Mouse (Mus musculus): ENCODE data around the gene Xpnpep1.

Gene Xpnpep1

DNA sequence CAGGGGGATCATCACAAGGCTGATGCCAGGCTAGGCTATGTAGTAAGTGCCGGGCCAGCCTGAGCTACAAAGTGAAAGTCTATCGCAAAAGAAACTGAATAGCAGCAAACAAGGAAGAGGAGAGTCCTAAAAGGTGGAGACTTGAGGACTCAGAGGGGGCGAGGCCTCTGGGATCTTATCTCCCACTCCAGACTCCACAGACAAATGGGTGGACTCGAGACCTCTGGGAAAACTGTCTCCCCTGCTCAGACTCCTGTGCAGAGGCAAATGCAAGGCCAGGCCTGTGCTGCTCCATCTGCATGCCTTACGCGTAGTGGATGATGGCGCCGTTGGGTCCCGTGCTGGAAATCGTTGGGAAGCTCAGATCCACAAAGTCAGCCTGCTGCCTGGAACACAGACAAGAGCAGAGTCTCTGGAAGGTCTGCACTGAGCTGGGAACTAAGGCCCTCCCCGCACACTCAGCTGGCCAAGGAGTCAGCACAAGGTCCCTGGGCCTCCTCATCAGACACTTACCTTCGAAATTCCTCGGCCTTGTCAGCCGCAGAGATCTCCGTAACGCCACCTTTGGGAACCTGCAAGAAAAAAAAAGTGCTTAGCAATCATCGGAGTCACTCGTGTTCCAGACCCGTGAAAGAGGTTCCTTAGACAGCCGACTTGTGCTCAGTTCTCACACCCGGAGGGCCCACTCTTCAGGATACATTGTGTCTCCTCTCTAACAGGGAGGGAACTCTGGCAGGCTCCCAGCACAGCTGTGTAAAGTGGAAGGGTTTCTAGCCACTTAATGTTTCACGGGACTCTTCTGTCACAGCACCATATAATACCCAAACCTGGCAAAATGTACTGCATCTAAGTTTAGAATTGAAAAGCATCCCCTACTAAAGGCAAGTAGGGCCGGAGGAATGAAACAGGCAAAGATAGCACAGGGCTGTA, 37.6 kb downstream of the Xpnpep1 start:
- no peak for DNase-seq (ENCODE audit: low read depth, low spot score)

DNA sequence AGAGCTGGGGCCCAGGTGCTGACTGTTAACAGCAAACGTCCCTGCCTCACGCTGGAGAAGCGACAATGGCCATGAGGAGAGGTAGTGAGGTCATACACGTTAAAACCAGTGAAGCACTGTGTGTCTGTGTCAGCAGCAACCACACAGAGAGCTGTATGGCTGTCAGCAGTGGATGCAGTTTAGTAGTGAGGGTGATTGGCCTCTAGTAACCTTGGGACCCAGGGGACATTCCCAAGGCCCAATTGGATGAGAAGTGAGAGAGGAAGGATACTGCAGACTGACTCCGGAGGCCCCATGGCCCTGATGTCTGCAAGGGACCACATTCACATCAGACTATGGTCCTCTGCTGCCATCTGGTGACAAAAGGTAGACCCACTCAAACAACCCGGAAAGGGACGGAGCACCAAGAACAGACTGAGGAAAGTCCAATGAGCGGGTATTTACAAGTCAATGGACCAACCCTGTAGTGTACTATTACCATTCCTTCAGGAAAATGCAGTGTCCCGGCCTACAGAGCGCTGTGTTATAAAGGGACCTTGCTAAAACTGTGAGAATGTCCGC, 47.1 kb downstream of the Xpnpep1 start:
- DNase-seq (ENCODE audit: low read depth, low spot score), result peak; percentile 88

DNA sequence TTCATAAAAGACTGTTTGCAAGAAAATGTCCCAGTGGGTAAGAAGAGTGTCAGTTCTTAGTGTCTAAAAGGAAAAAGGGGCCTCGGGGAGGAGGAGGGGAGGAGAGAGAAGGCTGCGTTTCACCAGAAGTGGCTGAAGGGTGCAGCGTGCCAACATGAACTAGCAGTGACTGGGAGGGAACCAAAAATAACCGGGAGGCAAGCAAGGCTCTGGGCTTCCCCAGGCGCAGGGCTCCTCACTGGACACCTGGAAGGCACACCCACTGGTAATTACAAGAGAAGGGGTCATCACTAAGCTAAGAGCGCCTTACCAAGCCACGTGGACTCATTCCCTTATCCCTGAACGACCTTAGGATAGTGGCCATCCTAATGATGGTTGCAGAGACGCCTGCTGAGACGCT, 48.1 kb downstream of the Xpnpep1 start:
- no peak for DNase-seq (ENCODE audit: low read depth, low spot score)

DNA sequence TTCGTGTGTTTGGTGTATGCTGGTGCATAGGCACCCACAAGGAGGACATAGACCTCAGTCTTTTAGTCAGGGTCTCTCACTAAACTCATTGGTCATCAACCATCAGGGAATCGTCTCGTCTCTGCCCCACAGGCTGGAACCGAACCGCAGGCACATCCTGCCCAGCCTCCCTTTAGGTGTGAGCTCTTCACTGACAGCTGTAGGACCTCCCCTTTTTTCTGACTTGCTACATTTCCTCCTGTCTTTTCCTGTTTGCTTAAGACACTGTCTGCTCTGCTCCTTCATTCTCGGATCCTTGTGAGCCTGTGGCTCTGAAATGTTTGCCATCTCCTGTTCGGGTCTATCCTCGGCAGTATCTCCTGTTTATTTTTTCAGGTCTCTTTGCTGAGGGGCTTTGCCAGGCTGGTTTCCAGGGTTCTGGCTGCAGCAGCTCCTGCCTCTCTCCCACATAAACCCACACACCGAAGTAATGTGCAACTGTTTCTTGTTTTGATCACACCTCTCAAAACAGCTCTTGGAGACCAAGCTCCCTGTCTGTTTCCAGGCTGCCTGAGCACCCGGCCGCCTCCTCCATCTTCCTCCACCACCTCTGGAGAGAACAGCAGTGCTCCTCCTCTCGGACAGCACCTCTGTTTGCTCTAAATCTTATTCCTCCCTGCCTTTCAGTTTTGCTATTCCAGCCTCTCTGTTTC, 60.8 kb downstream of the Xpnpep1 start:
- DNase-seq (ENCODE audit: low read depth, low spot score), result no peak

DNA sequence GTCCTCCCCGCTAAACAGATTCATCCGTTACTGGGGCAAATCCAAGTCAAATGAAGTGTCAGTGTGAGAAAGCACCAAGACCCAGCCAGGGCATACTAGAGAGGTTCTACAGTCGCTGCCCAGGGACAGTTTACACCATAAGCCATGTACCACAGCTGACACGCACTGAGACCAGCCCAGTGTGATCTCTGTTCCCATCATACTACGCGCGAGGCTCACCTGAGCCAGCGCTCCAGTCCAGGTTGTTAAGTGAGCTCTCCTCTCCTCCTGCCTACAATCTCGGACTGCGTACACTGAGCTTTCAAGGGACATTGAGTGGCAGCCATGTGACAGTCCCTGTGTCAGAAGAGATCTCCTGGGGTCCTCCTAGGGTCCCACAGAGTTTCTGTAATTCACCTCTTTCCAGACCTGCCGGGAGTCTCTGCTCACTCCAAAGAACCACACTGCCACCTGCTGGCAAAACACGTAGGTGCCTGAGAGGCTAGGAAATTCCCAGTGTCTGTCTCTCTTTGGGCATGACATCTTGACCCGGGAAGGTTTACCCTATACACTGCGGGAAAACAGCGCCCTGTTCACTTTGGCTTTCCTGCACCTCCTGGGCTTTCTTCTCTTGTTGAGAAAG, 64.3 kb downstream of the Xpnpep1 start:
- DNase-seq (ENCODE audit: low read depth, low spot score), result peak; percentile 80

DNA sequence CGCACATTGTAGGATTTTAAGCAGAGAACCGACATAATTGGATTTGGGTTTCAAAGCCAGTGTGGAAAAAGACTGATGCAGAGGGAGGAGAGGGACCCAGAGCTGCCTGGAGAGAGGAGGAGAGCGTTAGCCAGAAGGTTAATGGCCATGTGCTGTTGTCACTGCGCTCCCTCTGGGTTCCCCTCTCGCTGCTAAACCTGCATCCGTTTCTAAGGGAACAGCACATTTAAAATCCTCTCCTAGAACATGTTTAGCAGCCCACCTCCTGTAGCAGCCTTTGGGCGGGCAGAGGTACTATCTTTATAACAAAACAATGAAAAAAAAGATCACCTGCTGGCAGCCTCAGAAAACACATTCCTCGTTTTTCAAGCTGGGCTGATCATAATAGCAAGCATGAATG, 73.7 kb downstream of the Xpnpep1 start:
- DNase-seq (ENCODE audit: low read depth, low spot score), result peak; percentile 25

DNA sequence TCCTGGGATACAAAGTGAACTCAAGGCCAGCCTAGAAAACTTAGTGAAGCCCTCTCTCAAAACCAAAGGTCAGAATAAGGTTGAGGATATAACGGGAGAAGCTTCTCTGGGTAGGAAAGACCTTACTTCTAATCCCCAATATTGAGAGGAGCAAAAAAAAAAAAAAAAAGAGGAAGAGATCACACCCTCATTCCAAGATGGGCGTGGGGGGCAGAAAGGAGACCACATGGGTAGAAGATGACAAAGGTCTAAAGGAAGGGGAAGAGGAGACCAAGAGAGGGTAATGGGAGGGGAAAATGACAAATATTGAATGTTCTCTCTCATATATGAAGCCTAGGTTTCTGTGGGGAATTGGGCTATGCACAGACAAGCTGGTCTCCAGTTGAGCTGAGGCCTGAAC, 77.3 kb downstream of the Xpnpep1 start:
- DNase-seq (ENCODE audit: low read depth, low spot score), result no peak

DNA sequence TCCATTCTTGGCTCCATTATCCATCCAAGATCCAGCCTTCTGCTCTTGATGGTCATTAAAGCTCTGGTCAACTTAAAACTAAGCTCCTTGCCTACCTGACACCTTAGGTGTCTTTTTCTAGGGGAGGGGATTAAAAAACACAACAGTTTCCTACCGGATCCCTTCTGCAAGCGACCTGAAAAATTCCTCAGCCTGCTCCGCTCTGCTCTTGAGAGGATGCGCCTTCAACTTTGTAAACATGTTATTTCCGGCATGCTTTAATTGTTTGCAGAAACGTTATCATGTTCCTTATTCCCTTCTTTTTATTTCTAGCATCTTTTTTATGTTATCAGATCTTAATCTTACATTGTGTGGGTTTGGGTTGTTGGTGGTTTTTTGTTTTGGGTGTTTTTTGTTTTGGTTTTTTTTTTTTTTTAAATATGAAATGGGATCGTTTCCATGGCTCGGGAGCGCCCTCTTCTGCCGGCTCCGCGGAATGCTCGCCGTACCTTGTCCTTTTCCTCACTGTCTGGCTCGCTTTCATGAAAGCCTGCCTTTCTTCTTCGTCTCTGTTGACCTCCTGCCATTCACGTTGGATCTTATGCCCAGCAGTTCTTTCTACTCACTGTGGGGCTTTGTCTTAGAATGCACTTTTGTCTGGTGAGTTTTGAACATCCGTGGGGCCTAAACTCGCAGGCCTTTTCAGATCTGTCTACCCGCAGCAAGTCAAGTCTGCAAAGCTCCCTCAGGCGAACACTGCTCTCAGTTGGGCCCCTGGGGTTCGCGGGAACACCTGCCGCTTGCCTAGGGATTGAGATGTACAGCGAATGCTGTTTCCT, 117.1 kb downstream of the Xpnpep1 start:
- peak; percentile 60 for DNase-seq (ENCODE audit: low read depth, low spot score)

DNA sequence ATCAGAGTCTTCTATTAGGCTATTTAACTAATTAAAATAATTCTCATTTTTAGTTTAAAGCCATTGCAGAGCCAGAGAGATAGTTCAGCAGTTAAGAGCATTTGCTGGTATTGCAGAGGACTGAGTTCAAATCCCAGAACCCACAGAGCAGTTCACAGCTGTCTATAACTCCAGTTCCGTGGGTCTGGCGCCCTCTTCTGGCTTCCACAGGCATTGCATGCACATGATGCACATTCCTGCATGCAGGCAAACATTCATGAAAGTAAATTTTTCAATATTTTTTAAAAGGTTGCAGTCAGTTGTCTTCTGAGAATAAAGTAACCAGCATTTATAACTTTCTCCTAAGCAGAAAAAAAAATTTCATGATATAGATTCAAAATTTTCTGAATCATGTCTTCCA, 135.8 kb downstream of the Xpnpep1 start:
- peak; percentile 29 for DNase-seq (ENCODE audit: low read depth, low spot score)

DNA sequence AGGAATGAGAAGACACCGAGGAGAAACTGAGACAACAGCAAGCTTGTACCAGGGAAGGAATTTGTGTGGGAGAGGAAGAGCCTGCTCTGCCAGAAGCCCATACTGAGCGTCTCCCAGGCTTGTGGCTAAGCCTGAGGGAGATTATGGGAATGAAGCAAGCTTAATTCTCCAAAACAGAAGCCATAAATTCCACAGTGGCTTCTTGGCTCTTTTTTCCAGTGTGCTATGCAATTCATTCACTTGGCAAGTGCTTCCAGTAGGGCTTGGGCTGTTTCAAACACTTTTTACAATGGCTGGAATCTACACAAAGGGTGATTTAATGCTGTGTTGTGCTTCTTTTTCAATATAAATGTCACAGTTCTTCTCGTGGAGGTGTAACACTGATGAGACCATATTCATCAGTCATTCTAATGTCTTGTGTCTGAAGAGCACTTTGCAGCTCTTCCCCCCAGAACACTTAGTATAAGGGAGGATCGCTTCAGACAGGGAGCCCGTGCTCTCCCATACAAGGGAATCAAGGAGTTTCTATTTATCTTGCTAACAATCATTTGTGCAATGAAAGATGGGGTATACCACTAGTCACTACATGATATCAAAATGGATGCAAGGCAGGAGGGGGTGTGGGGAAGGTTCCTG, 148.1 kb downstream of the Xpnpep1 start:
- DNase-seq (ENCODE audit: low read depth, low spot score), result no peak
